Mouse (Mus musculus): ENCODE measurements around the gene Il1rapl1.

Gene Il1rapl1

DNA sequence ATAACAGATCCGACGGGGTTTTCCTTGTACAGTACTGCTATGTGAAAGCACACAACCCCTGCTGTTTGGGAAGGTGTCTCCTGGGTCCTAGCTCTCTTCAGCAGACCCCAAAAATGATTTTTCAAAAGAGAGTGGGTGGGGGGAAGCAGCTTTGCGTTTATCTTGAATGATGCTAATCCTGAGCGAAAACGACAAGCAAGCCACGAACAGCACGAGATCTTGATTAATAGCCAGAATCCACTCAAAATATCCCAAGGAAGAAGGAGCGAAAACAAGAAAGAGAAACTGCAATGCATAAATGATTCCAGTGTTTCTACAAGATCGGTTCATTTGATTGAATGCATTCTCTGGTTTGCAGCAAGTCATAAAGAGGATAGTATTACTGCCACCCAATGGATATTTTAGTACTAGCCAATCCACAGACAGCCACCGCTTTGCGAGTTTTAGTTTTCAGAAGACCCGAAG, at the start of gene Il1rapl1:
Il1rapl1 (minus strand) TSS at position 37 of the 465 bp plus-strand sequence.
- no peak for DNase-seq

DNA sequence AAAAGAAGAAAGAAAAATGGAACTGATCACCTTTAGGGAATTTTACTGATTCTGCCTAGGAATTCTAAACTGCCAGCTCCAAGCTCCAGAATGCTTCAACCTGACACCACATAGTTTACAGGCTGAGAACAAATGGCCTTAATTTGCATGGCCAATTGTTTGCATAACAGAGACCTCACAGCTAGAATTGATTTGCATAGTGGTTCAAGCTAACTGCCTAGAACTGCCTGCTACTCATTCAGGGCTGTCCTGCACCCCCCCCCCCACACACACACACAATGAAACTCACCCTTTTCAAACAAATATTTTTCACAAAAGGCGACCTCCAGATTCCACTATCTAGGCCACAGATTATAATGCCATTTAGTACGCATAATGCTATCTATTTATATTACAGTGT, 42.6 kb upstream of the Il1rapl1 start:
- DNase-seq = no peak

GRCm38 (mm10) chrX:88125612-88126011, 10.2 kb upstream of the Il1rapl1 start:
- DNase-seq = no peak

DNA sequence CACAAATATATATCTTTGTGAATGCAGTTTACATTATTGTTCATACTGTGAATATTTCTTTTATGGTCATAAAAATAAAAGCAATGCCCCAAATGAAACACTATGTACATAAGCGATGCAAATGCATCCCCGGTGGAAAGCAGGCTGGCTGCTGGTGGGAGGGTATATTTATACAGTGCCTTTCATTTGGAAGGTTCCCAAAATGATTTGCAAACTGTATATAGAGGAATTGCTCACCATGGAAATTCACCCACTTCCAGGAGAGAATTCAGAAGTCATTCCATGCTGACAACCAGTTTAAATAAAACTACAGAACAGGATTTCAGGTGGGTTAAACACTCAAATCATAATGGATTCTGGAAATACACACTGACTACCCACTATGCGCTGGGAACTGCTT, 4.6 kb upstream of the Il1rapl1 start:
- DNase-seq = no peak

DNA sequence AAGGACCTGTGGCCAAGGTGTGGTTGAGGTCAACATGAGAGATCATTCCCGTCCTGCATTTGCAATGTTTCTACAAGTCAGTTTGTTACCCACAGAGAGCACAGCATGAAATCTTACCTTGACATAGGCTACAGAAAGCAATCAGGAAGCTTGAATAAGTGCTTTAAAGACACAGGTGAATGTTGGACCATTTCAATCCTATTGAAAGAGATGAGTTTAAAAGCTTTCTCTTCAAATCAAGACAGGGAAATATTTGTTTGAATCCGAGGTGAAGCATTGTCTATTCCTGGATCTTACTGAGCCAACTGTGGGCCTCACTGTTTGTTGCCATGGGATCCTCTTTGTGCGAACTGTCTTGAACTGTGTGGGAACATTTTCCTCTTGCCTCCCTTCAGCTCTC, 2.4 kb upstream of the Il1rapl1 start:
- no peak for DNase-seq

GRCm38 (mm10) chrX:88116326-88116725, 881 bp upstream of the Il1rapl1 start:
- no peak for DNase-seq

DNA sequence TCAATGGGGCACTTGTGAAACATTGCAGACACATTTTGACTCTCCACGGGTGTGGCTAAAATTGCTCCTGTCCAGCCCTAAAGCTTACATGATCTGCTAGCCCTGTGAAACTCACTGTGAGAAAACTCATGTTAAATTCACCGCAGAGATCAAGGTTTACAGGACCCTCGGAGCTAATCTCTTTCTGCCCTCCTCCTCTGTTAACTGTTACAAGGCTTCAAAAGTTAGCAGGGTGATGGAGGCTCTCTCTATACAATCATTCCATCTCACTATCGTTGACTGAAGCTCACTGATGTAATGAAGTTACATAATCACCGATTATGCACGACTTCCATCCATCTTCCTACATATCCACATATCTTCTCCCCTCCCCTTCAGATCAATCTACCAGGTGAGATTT, 1.9 kb downstream of the Il1rapl1 start:
- no peak for DNase-seq

- DNase-seq = no peak
Measured at GRCm38 (mm10) chrX:88112254-88112653, 3.2 kb downstream of the Il1rapl1 start.

- DNase-seq = no peak
Measured at GRCm38 (mm10) chrX:88109733-88110132, 5.7 kb downstream of the Il1rapl1 start.

DNA sequence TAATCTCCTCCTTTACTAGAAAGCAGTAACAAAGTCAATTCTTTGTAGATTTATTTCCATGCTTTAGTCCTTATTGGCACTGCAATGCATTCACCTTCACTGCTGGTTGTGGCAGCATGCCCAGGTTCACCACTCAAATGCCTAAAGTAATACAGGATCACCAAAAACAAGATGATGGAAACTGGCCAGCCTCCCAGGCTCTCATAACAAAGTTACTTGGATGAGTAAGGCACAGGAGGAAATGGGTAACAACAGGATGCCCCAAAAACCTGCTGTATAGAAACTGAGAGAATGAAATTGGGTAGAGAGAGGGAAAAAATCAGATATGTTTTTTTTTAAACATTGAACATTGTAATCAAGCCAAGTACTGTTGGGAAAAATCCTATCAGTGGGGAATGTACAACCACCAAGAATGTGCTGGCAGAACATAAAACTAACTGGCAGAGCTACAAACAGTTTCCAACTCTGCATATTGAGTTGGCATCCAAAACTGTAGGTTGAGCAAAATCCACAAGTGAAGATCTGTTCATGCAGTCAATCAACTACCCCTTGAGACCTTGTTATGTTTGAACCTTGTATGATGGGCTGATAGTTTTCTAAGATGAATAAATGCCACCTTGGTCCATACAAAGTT, 21.4 kb downstream of the Il1rapl1 start:
- no peak for DNase-seq

DNA sequence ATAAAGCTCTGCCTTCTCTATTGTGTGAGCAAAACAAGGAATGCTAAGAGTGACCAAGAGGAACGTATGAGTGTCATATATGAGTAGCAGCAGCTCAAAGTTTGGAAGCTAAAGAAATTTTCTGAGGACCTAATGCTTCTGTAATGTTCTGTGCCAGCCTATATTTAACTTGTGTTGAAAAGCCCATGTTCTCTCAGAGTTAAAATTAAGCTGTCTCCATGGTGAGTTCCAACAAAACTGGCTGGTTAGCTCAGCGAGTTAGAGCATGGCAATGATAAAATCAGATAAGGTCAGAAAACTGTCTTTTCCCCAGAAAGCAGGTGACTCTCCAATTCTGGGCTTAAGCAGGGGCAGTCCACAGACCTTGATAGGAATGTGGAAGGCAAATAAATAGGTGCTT, 25.6 kb downstream of the Il1rapl1 start:
- DNase-seq = no peak

DNA sequence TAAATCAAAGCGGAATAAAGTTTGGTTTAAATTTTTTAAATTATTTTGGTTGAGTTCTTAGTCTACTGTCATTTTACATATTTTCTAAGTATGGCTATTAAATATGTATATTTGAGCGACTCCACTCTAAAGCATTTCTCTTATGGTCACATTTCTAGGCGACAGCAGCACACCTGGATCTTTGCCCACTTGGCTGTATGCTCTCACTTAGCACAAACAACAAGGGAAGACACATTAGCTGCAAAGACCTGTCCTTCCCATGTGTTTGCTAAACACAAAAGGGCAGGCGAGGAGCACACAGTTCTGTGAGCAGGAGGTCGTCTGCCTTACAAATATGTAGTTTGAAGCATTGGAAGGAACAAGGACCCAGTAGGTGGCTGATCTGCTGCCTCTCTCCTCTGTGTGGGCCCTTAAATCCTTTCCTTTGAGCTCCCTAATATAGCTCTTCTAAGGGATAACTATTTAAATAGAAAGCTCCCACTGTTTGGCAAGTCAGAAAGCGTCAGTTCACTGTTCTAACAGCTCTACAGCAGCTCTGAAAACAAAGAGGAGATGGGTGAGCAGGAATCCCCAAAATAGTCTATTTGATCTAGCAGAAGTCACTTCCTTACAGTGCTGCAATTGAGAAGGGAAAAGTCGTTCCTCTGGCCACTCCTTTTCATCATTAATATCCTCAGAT, 42.6 kb downstream of the Il1rapl1 start:
- DNase-seq = no peak

DNA sequence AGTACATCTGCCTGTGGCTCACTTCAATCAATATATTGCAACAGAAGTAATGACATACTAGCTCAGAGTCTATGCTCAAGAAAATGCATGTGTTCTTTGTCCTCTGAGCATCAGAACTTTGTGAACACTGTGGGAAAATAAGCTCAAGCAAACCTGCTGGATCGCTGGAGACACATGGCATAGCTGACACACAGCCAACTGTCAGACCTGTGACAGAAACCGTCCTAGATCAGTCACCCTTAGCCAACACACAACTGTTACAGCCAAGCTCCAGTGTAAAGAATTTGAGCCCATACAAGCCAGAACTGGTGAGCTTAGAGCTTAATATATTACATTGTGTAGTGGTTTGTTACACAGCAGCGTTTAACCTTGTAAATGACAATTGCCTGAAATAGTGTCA, 45.1 kb downstream of the Il1rapl1 start:
- DNase-seq = no peak

- no peak for DNase-seq
Measured at GRCm38 (mm10) chrX:88043556-88043955, 71.9 kb downstream of the Il1rapl1 start.

DNA sequence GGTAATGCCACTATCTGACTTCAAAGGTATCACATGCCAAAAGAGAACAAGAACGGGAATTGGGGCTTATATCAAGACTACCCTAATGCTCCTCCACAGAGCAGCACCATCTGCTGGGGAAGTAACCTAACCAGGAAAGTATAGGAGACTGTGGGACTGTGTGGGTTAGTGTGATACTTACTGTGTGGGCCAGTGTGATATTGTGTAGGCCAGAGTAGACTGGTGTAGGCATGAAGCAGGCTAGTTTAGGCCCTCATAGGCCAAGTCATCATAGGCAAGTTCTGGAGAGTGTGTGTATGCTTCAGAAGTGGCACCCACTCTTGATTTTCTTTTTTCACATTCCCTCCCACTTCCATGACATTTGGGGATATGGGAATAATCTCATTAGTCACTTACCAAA, 76.5 kb downstream of the Il1rapl1 start:
- DNase-seq = no peak

DNA sequence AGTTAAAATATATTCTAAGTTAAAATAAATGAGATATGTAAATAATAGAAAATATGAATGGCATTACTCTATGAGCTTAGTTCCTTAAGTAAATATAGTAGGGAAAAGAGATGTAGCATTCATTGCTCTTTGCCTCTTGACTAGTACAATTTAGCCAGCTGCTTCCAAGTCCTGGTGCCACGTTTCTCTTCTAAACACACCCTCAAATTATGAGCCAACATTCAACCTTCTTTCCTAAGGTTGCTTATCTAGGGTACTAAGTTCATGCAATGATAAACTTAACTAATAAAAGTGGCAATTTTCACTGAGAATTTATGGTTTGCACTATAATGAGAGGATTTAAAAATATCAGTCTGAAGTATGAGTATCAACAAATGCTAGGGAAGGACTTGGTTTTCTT, 218.3 kb downstream of the Il1rapl1 start:
- DNase-seq = no peak

- no peak for DNase-seq
Measured at GRCm38 (mm10) chrX:87891916-87892315, 223.5 kb downstream of the Il1rapl1 start.

DNA sequence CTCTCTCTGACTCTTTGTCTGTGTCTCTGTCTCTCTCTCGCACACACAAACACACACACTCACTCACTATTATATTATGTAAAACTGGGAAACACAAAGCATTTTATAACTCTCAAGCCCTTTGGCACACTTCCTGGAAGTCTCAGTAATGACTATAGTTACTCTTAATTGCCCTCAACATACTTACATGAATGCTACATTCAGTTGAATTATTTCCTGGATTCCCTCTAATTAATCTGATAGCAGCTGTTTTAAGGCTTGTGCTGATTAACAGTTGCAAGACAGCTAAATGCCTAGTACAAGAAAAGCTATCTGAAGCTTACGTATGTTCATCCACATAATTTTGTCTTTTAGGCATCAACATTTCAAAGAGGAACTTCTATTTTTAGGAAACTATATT, 261.3 kb downstream of the Il1rapl1 start:
- DNase-seq = no peak

- no peak for DNase-seq
Measured at GRCm38 (mm10) chrX:87813884-87814283, 301.6 kb downstream of the Il1rapl1 start.

DNA sequence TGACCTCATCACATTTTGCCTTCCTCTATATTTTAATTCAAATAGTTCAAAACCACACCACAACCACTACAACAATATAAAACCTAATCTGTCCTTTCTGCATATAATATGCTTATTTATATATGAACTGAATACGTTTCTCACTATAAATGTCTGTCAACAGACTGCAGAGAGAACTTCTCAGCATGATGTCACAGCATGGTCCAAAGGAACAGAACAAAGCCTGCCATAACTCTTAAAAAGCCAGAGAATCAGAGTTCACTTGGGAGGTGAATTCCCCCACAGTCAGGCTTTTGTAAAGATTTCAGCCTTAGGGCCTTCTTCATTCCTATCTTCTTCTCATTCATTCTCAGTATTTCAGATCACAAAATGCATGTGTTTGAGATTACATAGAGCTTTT, 307.7 kb downstream of the Il1rapl1 start:
- no peak for DNase-seq

DNA sequence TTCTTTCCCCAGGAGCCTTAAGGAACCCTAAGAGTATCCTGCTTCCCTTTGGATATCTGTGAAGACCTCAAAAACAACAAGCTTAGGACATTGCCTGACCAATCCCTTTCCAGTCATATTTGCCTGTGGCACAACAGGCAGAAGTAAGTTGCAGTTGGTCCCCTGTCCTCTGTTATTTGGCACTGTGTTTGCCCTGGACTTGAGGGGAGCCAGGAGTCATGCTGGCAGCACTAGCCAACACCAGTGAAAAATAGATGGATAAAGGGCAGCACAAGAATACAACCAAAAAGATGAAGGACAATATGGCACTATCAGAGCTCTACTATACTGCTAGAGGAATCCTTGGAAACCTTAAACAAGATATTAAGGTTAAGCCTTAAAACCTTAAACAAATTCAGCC, 322.4 kb downstream of the Il1rapl1 start:
- DNase-seq = no peak

DNA sequence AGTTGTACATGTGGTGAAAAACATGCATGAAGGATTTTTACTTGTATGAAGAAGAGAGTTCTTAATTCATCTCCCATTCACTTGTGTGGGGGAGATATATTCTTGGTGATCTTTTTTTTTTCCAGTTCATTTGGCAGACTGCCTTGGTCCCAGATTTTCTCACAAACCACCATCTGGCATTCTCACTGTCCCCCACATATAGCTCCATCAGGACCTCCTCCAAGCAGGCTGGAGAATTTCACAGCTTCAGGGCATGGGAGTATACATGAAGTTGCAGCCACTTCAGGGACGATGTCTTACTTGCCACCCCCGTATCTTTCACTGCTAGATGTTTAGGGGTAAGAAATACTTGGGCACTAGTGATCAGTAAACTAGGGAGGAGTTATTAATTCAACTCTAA, 404.9 kb downstream of the Il1rapl1 start:
- no peak for DNase-seq

DNA sequence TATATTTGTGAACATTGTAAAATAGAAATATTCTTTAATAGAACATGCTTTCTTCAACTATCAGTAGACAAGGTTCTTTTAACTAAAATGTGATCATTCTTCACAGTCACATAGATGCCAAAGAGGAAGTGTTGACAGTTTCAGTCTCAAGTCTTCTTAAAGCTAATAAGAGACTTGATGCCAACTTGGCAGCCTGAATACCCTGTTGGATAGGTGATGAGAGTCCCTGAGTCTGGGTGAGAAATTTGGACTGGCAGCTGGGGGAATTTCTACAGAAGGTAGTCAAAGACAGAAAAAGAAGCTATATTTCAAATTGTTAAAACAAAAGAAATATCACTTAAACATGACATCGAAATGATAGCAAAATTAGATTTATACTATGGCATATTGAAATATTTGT, 451.6 kb downstream of the Il1rapl1 start:
- no peak for DNase-seq

DNA sequence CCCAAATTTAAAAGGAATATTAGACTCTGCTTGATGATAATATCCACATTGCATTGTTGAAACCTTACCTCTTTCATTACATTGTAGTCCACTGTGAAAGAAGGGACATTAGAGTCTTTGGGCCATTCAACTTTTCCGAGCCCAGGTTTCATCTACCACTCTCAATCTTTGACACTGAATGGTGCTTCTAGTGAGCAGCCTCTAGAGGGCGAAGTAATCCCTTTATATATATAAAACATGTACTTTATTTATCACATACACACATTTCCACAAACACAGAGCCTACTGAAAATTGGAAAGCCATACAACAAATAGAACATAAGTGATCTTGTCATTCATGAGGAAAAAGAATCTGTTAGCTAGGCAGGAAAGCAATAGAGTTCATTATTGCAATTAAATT, 459.8 kb downstream of the Il1rapl1 start:
- no peak for DNase-seq

GRCm38 (mm10) chrX:87600914-87601313, 514.5 kb downstream of the Il1rapl1 start:
- DNase-seq = no peak
